8 mouse cellular contexts compared by ENCODE assay signal in the genomic region with DNA sequence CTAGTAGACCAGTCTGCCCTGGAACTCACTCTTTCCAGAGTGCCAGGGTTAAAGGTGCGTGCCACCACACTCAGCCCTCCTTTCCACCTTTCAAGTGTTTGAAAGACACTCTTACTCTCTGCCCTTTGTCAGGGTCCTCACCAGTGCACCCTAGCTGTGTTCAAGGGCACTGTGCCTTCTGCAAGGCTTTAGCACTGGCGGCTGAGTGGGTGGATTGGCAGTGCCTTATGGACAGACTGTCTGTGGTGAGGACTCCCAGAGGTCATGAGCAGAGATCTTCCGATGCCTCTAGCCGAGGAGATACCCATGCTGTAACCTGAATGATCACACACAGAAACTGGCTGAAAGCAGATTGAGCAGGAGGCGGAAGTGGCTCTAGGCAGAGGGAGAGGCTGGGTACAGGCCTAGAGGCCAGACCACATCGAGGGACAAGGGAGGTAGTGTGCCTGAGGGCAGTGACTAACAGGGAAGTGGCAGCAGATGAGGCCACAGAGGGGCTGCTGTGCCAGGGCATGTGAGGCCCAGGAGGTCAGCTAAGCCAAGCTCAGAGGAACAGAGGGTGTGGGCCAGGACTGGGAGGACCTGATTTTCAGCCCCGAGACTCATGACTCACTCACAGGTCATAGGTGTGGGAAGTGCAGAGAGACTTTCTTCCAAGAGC. TPM values are rescaled to one million over a fixed set of nuclear protein-coding genes. Genes with fewer than 3 reads are reported as not detected.
DNase-seq lines count a peak whose midpoint lies in the region; ATAC-seq and TF ChIP-seq lines count a peak whose summit lies in the region.
"Had no signal": no experiment of that assay in that cellular context is flagged by ENCODE, and none has a peak within 500 bp of the region (broad histone marks: within the 10 kb centered on the region; RNA-seq: fewer than 3 reads in every experiment).

No protein-coding gene starts in this region.

- no peak for ATAC-seq in neural tube, embryonic 11.5 days (ENCODE audit: insufficient read depth, low FRiP score, low TSS enrichment)
- no peak for ATAC-seq in embryonic facial prominence, embryonic 13.5 days (ENCODE audit: insufficient number of reproducible peaks, insufficient read depth, low FRiP score, low TSS enrichment, low read depth)

- H3K4me3 ChIP-seq in neural tube, embryonic 11.5 days (ENCODE audit: low read depth, low read length), result no peak overlapping the region
- no peak overlapping the region for H3K4me3 ChIP-seq in embryonic facial prominence, embryonic 13.5 days
- no peak overlapping the region for H3K4me3 ChIP-seq in lung, adult 2 months (replicated peaks; ENCODE audit: extremely low read depth, low read depth, low read length)
- H3K4me3 ChIP-seq: neural tube, embryonic 12.5 days had no signal

- no peaks in the 10 kb centered on the region for H3K9me3 ChIP-seq in neural tube, embryonic 11.5 days (ENCODE audit: control insufficient read depth, low read length)
- no peaks in the 10 kb centered on the region for H3K9me3 ChIP-seq in embryonic facial prominence, embryonic 13.5 days
- H3K9me3 ChIP-seq: neural tube, embryonic 12.5 days had no signal

- H3K4me1 ChIP-seq in neural tube, embryonic 11.5 days (ENCODE audit: control insufficient read depth, insufficient read depth, low read length), result peaks cover 8% of the 10 kb centered on the region
- H3K4me1 ChIP-seq in embryonic facial prominence, embryonic 13.5 days, result peaks cover 27% of the 10 kb centered on the region
- peaks cover 14% of the 10 kb centered on the region for H3K4me1 ChIP-seq in lung, adult 2 months (ENCODE audit: control insufficient read depth, insufficient read depth, low read length)

- peak overlapping the region; percentile 6 for H3K9ac ChIP-seq in neural tube, embryonic 11.5 days (ENCODE audit: low read length)
- H3K9ac ChIP-seq in embryonic facial prominence, embryonic 13.5 days, result no peak overlapping the region
- H3K9ac ChIP-seq: neural tube, embryonic 12.5 days had no signal

- no peak overlapping the region for H3K4me2 ChIP-seq in neural tube, embryonic 11.5 days (ENCODE audit: low read depth)
- no peak overlapping the region for H3K4me2 ChIP-seq in embryonic facial prominence, embryonic 13.5 days
- H3K4me2 ChIP-seq: neural tube, embryonic 12.5 days had no signal

- no peak overlapping the region for H3K27ac ChIP-seq in neural tube, embryonic 11.5 days (ENCODE audit: low read depth, low read length)
- H3K27ac ChIP-seq in embryonic facial prominence, embryonic 13.5 days, result 0 out of 2 replicates have a peak overlapping the region, but pooled peaks have one; percentile 22
- H3K27ac ChIP-seq: neural tube, embryonic 12.5 days had no signal

- 88% methylated on average over 7 of the region's 7 CpGs for WGBS in neural tube, embryonic 11.5 days
- WGBS in embryonic facial prominence, embryonic 13.5 days, result 64% methylated on average over 7 of the region's 7 CpGs
- WGBS in lung, adult 2 months, result 64% methylated on average over 7 of the region's 7 CpGs

- TF ChIP-seq CTCF in lung, adult 2 months (IDR thresholded peaks at IDR 0.05; ENCODE audit: insufficient read depth, low read length), result no peak

- no peaks in the 10 kb centered on the region for H3K27me3 ChIP-seq in neural tube, embryonic 11.5 days (ENCODE audit: control insufficient read depth, insufficient read depth, low read length)
- no peaks in the 10 kb centered on the region for H3K27me3 ChIP-seq in embryonic facial prominence, embryonic 13.5 days
- H3K27me3 ChIP-seq: neural tube, embryonic 12.5 days had no signal

- no peaks in the 10 kb centered on the region for H3K36me3 ChIP-seq in neural tube, embryonic 11.5 days (ENCODE audit: control insufficient read depth, insufficient read depth, low read length)
- no peaks in the 10 kb centered on the region for H3K36me3 ChIP-seq in embryonic facial prominence, embryonic 13.5 days
- H3K36me3 ChIP-seq: neural tube, embryonic 12.5 days had no signal

- no peak for TF ChIP-seq POLR2A in lung, adult 2 months (IDR thresholded peaks at IDR 0.05; ENCODE audit: borderline replicate concordance, extremely low read depth, low read depth, low read length)

- DNase-seq in neural tube, embryonic 11.5 days (ENCODE audit: low spot score), result no peak
- no peak for DNase-seq in neural tube, embryonic 10.5 days (ENCODE audit: extremely low spot score, low spot score)
- peak; percentile 35 for DNase-seq in lung, adult 2 months
- peak; percentile 64 to 70 for DNase-seq in urinary bladder, postnatal 4 days (ENCODE audit: low spot score in 2 of 2)
- no peak for DNase-seq in embryo, embryonic 9.5 days (ENCODE audit: extremely low spot score)
- DNase-seq in embryo, embryonic 11 days, result no peak

RNA-seq across cellular contexts. Expression of a gene that starts 14.8 kb away (rescaled TPM):
- 50.3 and 52.3 TPM in 2 replicates for polyA plus RNA-seq in neural tube, embryonic 11.5 days (2014; fragmentation: Nextera tagmentation; extraction: Ambion mirVana)
- 39.0 and 46.0 TPM in 2 replicates for polyA plus RNA-seq in embryonic facial prominence, embryonic 13.5 days (2015; fragmentation: Nextera tagmentation; extraction: Ambion mirVana)
- 36.6 and 39.3 TPM in 2 replicates for polyA plus RNA-seq in lung, adult 2 months (2012; rRNA removed)

RNA-seq across cellular contexts. Expression of a gene that starts 48.7 kb away (rescaled TPM):
- polyA plus RNA-seq in neural tube, embryonic 11.5 days (2014; fragmentation: Nextera tagmentation; extraction: Ambion mirVana), result 1.7 TPM in 2 replicates
- 1.5 and 2.4 TPM in 2 replicates for polyA plus RNA-seq in embryonic facial prominence, embryonic 13.5 days (2015; fragmentation: Nextera tagmentation; extraction: Ambion mirVana)
- polyA plus RNA-seq in lung, adult 2 months (2012; rRNA removed), result 7.7 and 7.8 TPM in 2 replicates

Comparison
In these comparisons a context has a peak if more than half of its experiments do, and no peak if none do; other contexts are left out.
1. DNase-seq: peak in lung, adult 2 months (single experiment) and urinary bladder, postnatal 4 days (2 of 2); none in neural tube, embryonic 11.5 days (single experiment), neural tube, embryonic 10.5 days (single experiment), embryo, embryonic 9.5 days (single experiment) and embryo, embryonic 11 days (single experiment).